Mouse (Mus musculus) myocyte (in vitro differentiated cells): Measurements from ENCODE around the gene Scube3.

Source experiments
- MAX ChIP-seq: IDR thresholded peaks from one replicate; pipeline ENCODE4 v1.6.1; 2011; ENCODE audit warnings: low read depth, mild to moderate bottlenecking, control low read depth
- MYOG ChIP-seq, 3 experiments: IDR thresholded peaks; one replicate each; pipeline ENCODE4 v1.6.1; 2011; ENCODE audit warnings: control low read depth in 2 of 3, low read depth in 2 of 3, mild to moderate bottlenecking in 2 of 3; ENCODE audit not compliant: insufficient read length in 2 of 3, control insufficient read depth in 1 of 3, insufficient read depth in 1 of 3
- POLR2A ChIP-seq: IDR thresholded peaks from one replicate; pipeline ENCODE4 v1.6.1; 2011; ENCODE audit warnings: low read depth, mild to moderate bottlenecking, control low read depth, moderate library complexity; ENCODE audit not compliant: insufficient read length

GRCm38 (mm10) chr17:28154970-28155369 is 13.0 kb downstream of the Scube3 start:
- TF ChIP-seq POLR2A (no peak), MAX (no peak), MYOG (IDR thresholded peaks at IDR 0.05; ENCODE audit: control insufficient read depth in 1 of 3, insufficient read depth in 1 of 3, insufficient read length in 2 of 3, low read depth in 2 of 3) (no peak)
